Mouse (Mus musculus): Measurements from ENCODE around the gene Sorbs2.
"Not testable (repeated sequence)": the region's sequence is repeated elsewhere in the genome, so short reads cannot be mapped to it uniquely, and the experiment has no call there.

Sorbs2 gene

DNA sequence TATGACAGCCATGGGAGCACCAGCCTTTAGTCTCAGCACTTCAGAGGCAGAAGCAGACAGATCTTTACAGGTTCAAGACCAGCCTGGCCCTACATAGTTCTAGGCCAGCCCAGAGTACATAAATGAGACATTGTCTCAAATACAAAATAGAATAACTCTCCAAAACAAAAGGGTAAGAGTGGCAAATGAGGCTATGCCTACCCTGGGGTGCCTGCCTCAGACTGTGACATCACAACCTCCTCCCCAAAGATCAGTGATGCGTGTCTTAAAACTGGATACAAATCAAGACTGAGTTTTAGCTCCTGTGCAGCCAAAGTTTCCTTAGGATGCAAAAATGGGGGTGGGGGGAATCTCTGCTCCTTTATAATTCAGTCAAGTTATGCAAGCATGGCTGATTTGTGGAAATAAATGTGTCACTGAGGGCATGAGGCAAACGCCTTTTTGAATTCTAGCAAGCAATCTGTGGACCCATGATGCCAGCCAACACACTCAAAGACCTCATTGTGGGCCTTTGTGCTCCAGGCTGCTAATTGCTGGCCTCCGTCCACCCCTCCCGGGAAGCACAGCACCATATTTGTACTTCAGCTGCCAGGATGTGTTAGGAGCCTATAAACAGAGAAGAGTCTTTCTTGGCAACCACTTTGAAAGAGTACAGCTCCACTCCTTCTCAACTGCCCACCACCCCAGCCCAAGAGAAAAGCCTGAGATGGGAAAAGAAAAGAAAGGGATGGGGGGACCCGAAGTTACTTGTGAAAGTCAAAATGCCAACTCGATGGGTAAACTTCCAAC lies 336.7 kb downstream of the Sorbs2 start:
- DNase-seq (ENCODE audit: low read depth, low spot score), result no peak

DNA sequence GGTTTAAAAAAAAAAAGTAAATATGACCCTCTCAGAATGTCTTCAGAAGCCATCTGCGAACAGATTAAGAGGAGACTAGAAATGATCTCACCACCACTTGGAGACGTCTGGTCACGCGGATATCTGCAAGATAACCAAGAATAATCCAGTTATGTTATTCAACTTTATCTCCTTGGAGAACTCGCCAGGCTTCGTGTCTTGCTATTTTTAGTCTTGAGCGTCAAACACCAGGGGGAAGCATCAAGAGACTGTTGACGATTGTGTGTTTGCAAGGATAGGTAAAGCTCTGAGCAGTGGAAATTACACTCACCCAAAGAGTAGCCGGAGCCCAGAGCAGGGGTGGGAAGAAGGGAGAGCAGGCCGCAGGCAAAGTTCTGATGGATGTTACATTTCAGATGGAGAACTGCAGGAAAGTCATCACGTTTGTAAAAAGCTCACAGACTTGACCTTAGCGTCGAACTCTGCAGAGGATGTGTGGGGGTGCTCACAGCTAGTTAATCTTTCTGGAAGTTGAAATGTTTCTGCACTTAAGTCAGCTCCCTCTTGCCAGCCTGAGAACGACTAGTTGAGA lies 337.4 kb downstream of the Sorbs2 start:
- no peak for DNase-seq (ENCODE audit: low read depth, low spot score)

- DNase-seq (ENCODE audit: low read depth, low spot score), result no peak
Observed at GRCm38 (mm10) chr8:45845906-45846305, 338.3 kb downstream of the Sorbs2 start.

- DNase-seq (ENCODE audit: low read depth, low spot score), result no peak
Observed at GRCm38 (mm10) chr8:45855118-45855517, 347.5 kb downstream of the Sorbs2 start.

- DNase-seq (ENCODE audit: low read depth, low spot score), result no peak
Observed at GRCm38 (mm10) chr8:45857734-45858133, 350.1 kb downstream of the Sorbs2 start.

GRCm38 (mm10) chr8:45858391-45858790 lies 350.8 kb downstream of the Sorbs2 start:
- peak; percentile 38 for DNase-seq (ENCODE audit: low read depth, low spot score)

DNA sequence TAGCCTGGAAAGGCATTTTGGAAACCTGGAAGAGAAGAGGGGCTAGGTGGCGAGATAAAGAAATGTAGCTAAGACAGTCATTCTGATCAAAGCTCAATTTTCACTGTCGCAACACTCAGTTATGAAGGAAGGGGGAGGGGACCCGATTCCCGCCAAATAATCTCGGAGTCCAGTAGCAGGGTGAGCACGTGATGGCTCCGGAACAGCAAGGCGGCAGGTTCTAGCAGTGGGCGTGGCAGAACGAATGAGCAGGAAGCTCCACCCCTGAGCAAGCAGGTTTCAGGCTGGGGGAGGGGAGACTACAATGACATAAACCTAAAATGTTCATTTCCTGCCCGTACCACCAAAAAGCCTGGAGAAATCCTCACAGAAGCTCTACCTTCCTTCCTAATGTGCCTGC lies 364.0 kb downstream of the Sorbs2 start:
- DNase-seq (ENCODE audit: low read depth, low spot score), result not testable (repeated sequence)

- no peak for DNase-seq (ENCODE audit: low read depth, low spot score)
Observed at GRCm38 (mm10) chr8:45872077-45872476, 364.5 kb downstream of the Sorbs2 start.

DNA sequence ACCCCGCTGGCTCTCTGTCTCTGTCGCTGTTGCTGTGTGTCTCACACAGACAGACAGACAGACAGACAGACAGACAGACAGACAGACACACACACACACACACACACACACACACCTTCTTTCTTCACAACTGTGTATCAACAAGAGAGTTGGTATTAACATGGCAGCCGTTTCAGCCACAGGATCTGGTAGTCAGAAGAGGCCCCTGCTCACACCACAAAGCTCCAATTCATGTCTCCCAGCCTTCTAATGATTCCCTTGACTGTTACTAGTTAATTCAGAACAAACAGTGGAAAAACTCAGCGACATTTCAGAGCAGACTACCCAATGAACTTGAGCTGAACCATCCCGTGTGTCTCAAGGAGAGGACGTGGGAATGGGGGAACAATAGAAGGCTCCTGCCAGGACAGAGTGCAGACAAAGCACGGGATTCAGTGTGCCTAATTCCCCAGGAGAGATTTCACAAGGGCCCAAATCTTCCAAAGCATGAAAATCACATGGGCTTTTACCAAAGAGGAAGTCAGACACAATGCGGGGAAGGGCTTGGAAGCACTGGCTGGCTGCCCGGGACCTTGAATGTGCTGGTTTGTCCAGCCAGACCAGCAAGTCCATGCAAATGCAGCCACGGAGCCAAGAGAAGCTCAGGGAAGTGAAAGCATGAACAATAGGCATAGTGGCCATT lies 367.5 kb downstream of the Sorbs2 start:
- DNase-seq (ENCODE audit: low read depth, low spot score), result peak; percentile 53

DNA sequence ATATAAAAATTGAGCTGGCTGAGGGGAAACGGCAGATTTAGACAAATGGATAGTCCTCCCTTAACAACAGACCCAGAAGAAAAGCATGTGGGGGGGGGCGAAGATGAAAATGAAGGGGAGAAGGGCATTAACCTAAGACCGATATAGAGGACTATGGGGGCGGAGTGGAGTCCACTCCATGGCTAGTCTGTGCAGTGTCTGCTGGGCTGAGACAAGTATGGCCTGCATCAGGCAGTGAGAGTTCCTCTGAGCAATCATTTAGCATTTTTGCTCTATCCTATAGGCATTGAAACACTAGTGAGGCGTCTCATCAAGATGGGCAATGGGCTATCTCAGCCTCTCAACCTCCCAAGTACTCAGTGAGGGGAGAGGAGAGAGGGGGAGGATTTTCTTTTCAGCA lies 368.8 kb downstream of the Sorbs2 start:
- no peak for DNase-seq (ENCODE audit: low read depth, low spot score)
